Mouse (Mus musculus) left cerebral cortex, postnatal 14 days (tissue): ENCODE data around the gene Rnf151. TPM values are rescaled to one million over a fixed set of nuclear protein-coding genes. Genes with fewer than 3 reads are reported as not detected.

ENCODE experiments used
- DNase-seq, 2 experiments: peaks; one replicate each; pipeline ENCODE4 v3.0.0; 2021 to 2022; ENCODE audit warnings: low spot score in 2 of 2, mixed read lengths in 1 of 2
- intact Hi-C: fragments of 180-260 bp; cut with DNase I; formaldehyde crosslinking; loops from one replicate; pipeline ENCODE4 v1.15.1; 2025
- total RNA-seq, 2 experiments: library from RNA; stranded (reverse); gene quantifications; 2 replicates each; pipeline ENCODE4 v1.2.3; 2021

The Rnf151 gene
- total RNA-seq, 2 experiments from 2014 or later: not detected

- intact Hi-C loops: no loop called here
- DNase-seq: no peak
These were observed 9.2 kb downstream of the Rnf151 start for GRCm38 (mm10) chr17:24708646-24709045.

DNA sequence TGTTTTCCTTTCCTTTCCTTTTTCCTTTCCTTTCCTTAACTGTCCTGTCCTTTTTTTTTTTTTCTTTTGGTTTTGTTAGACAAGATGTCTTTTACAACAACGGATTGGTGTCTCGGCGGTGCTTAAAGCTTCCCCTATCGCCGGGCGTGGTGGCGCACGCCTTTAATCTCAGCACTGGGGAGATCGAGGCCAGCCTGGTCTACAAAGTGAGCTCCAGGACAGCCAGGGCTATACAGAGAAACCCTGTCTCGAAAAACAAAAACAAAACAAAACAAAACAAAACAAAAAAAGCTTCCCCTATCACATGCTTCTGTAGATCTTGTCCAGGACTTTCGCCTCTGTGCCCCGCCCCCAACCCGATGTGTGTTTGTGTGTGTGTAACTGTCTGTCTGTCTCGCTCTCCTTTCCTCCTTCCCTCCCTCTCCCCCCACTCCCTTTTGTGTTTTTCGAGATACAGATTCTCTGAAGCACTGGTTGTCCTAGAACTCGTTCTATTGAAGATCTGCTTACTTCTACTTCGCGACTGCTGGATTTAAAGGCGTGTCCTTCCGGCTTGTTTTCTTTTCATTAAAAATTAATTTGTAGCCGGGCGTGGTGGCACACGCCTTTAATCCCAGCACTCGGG is 9.9 kb downstream of the Rnf151 start:
- no peak for DNase-seq
- intact Hi-C loops: loop anchor here (1.0 kb wide), 1 partner anchor 11 kb away; no protein-coding TSS in a partner anchor

DNA sequence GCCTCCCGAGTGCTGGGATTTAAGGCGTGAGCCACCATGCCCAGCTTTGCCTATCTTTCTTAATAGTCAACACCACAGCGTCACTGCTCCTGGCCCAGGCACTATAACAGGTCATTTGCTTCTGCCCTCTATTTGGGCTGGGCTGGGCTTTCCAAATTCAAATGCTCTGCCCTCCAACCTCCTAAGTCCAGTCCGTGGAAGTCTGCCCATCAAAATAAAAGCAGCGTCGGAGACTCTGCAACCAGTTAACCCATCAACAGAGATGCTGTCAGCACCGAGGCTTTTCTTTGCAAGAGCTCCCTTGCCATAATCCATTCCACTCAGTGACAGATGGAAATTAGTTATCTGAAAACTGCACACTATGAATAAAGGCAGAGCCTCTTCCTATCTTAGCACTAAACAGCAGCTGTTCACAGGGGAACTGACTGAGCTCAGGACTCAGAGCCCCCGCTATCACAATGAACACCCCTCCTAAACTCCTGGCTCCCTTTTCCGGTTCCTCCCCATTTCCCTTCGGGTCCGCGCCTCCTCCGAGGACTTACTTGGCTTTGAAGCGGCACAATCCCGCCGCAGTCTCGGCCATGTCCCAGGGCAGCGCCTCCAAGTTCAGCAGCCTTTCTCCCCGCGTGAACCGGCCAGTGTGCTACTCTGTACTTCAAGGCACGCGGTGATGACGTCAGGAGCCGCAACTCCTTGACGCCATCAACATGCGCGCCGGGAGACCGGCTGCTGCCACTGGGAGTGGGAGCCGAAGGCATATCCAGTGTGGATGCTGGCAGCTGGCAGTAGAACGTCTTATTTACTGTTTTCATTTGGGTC is 10.7 kb downstream of the Rnf151 start, which contains the start of gene Tbl3:
Gene Tbl3 (minus strand): TSS at position 679 of the 819 bp plus-strand sequence.
- peak; percentile 94 to 97 for DNase-seq
- intact Hi-C loops: loop anchor here (1.0 kb wide), 1 partner anchor 12 kb away; no protein-coding TSS in a partner anchor

- no peak for DNase-seq
- intact Hi-C loops: no loop called here
These were observed 12.0 kb downstream of the Rnf151 start for GRCm38 (mm10) chr17:24705821-24706220.

DNA sequence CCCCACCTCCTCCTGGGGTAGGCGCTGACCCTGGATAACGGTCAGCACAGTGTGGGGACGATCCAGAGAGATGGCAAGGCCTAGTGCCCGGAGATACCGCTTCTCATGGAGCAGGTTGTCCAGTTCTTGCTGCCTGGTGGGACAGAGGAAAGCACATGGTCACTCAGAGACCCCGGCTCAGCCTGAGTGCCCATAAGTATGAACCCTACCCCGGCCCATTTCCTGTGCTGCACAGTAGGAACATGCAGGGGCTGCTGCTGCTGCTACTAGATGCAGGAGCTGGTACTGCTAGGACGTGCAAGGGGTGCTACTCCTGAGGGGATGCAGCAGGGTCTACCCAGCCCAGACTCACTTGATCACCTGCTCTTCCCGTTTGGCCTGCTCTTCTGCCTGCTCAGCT is 16.6 kb downstream of the Rnf151 start:
- intact Hi-C loops: no loop called here
- no peak for DNase-seq

DNA sequence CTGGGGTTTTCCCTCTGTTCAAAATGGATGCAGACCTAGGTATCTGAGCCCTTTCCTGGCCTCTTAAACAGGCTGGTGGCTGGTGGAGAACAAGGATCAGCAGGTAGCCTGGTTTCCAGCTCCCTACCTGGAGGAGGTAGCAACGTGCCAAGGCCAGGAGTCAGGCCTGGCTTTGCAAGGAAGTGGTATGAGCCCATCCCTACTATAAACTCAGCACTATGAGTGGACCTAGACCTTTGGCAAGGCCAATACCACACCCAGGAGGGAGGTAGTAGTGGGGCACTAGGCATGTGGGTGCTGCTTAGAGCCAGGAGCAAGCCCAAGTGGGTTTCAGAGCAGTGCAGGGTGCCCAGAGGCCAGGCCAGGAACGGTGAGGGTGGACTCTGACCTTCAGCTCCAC is 18.4 kb downstream of the Rnf151 start:
- intact Hi-C loops: no loop called here
- DNase-seq: no peak

- no peak for DNase-seq
- intact Hi-C loops: no loop called here
These were observed 19.1 kb downstream of the Rnf151 start for GRCm38 (mm10) chr17:24698715-24699114.

DNA sequence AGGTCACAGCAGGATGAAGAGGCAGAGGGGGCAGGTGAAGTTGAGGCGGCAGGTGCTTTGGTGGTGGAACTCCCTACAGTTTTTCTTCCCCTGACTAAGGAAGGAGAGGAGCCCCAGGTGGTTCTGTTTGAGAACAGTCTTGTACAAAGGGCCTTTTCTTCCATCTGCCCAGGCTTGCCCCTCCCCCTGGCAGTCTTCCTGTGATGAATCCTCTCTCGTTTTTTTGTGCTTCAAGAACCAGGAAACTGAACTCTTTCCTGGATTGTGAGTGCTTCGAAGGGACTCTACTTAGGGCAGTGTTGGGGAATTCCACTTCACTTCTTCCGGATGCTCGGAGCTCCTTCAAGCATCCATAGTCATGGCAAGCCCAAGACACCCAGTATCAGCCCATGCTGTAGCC is 19.9 kb downstream of the Rnf151 start:
- intact Hi-C loops: no loop called here
- peak in 1 of 2 experiments; percentile 52 for DNase-seq

- DNase-seq: peak; percentile 59 to 85
- intact Hi-C loops: no loop called here
These were observed 21.7 kb downstream of the Rnf151 start, which contains the start of the genes Gfer and Noxo1 for GRCm38 (mm10) chr17:24696011-24696697. TSS of gene Gfer (minus strand) at chr17:24696156. TSS of gene Noxo1 (plus strand) at chr17:24696234.

- intact Hi-C loops: no loop called here
- no peak for DNase-seq
These were observed 22.4 kb downstream of the Rnf151 start for GRCm38 (mm10) chr17:24695326-24696010.

- DNase-seq: no peak
- intact Hi-C loops: no loop called here
These were observed 25.5 kb downstream of the Rnf151 start for GRCm38 (mm10) chr17:24692385-24692784.

DNA sequence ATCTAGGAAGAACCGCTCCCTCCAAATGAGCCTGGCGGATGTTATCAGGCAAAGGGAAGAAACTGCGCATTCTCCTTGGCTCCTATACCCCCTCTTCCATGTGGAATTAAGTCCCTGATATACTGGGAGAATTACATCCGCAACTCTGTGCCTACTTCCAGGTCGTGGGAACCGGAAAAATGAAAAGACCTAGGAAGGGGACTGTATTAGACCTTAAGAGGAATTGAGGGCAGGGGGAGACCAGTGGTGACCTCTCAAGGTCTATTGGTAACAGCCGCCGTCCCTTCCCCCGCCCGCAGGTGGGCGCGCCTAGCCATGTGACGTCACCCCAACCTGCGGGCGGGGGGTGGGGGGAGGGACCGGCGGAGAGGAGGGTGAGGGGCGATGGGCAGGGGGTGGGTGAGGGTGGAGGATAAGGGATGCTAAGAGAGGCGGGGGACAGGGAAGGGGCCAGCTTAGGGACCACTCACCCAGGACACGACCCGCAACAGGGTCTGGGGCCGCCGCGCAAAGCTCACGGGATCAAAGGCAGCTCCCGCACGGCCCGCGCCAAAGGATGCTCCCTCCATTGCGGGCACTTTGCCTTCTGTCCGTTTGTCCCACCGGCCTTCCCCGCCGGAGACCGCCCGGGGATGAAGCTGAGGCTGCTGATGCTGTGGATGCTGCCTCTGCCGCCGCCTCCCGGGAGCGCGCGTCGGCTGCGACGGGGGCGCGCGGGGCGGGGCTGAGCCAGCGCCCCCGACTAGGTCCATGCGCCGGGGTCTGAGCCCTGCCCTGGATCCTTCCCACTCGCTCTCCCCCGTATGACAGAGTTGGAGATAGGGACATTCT is 28.4 kb downstream of the Rnf151 start, which contains the start of gene Syngr3:
Gene Syngr3 (minus strand): TSS at position 705 of the 831 bp plus-strand sequence.
- DNase-seq: peak in 1 of 2 experiments; percentile 41
- intact Hi-C loops: no loop called here

- no peak for DNase-seq
- intact Hi-C loops: no loop called here
These were observed 30.3 kb downstream of the Rnf151 start for GRCm38 (mm10) chr17:24687599-24687998.

- DNase-seq: no peak
- intact Hi-C loops: no loop called here
These were observed 30.7 kb downstream of the Rnf151 start for GRCm38 (mm10) chr17:24687146-24687595.

DNA sequence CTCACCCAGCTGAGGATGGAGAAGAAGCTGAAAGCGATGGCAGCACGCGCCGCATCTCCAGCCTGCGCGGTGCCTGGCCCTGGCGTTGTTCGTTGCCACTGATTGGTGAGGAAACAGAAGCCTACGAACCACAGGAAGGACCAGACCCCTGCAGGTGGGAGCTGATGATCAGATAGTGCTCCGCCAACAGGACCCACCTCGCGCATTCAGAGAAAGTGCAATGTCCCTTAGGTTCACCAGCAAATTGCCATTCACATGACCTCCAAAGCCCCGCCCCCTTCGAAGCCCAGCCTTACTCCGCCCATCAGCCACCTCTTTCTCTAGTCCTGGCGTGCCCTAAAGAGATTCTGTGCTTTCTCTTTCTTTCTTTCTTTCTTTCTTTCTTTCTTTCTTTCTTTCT is 31.3 kb downstream of the Rnf151 start:
- intact Hi-C loops: no loop called here
- DNase-seq: no peak

GRCm38 (mm10) chr17:24677500-24678080 is 40.3 kb downstream of the Rnf151 start:
- DNase-seq: no peak
- intact Hi-C loops: no loop called here

DNA sequence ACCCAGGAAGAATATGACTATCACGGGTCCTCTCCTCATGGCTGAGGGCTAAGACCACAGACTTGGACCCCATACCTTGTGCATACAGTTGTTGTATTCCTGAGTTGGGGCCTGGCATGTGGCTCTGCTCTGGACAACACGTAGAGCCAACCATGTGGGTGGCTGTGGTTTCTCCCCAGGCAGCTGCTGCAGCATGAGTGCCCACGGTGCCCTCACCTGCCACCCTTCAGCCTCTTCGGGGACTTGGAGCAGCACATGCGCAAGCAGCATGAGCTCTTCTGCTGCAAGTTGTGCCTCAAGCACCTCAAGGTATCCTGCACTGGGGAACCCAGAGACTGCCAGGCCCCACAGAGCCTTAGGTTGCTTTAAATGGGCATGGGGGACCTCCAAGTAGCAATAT is 41.0 kb downstream of the Rnf151 start:
- no peak for DNase-seq
- intact Hi-C loops: no loop called here

- intact Hi-C loops: no loop called here
- DNase-seq: peak; percentile 75 to 87
These were observed 41.7 kb downstream of the Rnf151 start for GRCm38 (mm10) chr17:24676187-24676586.
